In the genomic region with DNA sequence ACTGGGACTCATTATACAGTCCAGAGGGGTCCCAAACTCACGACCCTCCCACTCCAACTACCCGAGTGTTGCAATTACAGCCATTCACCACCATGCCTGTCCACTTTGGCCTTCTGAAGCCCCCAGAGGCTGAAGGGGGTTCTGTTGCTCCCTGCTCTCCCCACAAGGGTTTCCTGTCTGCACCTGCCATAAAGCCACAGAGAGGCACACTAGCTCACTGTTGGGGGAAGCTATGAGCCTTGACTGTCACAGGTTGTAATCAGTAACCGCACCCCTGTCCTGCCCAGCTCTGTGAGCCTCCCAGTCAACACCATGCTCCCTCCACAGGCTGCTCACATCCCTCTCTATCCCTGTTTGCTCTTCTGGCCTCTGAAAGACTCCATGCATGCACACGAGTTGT, we compare ENCODE assay signal across 18 mouse cellular contexts.
"Had no signal": no experiment of that assay in that cellular context is flagged by ENCODE, and none has a peak within 500 bp of the region (broad histone marks: within the 10 kb centered on the region; RNA-seq: fewer than 3 reads in every experiment).

No protein-coding gene starts in this region.

- H3K9ac ChIP-seq: kidney, embryonic 15.5 days; limb, embryonic 12.5 days; limb, embryonic 15.5 days; liver, embryonic 14.5 days; liver, postnatal 0 days; lung, embryonic 15.5 days had no signal

- ATAC-seq: liver, postnatal 0 days had no signal

- H3K9me3 ChIP-seq: kidney, embryonic 15.5 days; limb, embryonic 15.5 days; lung, embryonic 15.5 days had no signal

- H3K27me3 ChIP-seq: kidney, embryonic 15.5 days; limb, embryonic 12.5 days; lung, embryonic 15.5 days had no signal

- DNase-seq: kidney, adult 11 months; kidney, adult 8-10 months; kidney, postnatal 14 days; layer of hippocampus, postnatal 36 days; left cerebral cortex, postnatal 4 days; liver, postnatal 0 days; lung, postnatal 10 days; lung, postnatal 36 days; midbrain, embryonic 14.5 days had no signal

- H3K4me3 ChIP-seq: kidney, embryonic 15.5 days; layer of hippocampus, adult 2 months; left cerebral cortex, adult 2 months; limb, embryonic 12.5 days; limb, embryonic 15.5 days; lung, embryonic 15.5 days had no signal

- H3K27ac ChIP-seq: kidney, embryonic 15.5 days; layer of hippocampus, adult 2 months; left cerebral cortex, adult 2 months; limb, embryonic 12.5 days; limb, embryonic 15.5 days; liver, embryonic 14.5 days had no signal

- H3K36me3 ChIP-seq: kidney, embryonic 15.5 days; limb, embryonic 12.5 days; limb, embryonic 15.5 days; lung, embryonic 15.5 days had no signal

- H3K4me2 ChIP-seq: kidney, embryonic 15.5 days; limb, embryonic 12.5 days; limb, embryonic 15.5 days; liver, embryonic 11.5 days; lung, embryonic 15.5 days; midbrain, embryonic 11.5 days had no signal
